Mouse (Mus musculus) cerebellum, adult 2 months (tissue): ENCODE measurements at regions not wholly inside any gene's neighbourhood (a gene's known extent, or its start where the extent isn't known, plus 50 kb on each side); places are given as distances from the start of the nearest gene placed in this dataset.

Experiments used
- DNase-seq, 2 experiments: peaks; one replicate each; pipeline ENCODE4 v3.0.0; 2021
- H3K27ac ChIP-seq: fragments of 200-500 bp; 2 replicates; pipeline ENCODE4 v1.5.1; 2012; ENCODE audit warnings: low read length, control low read depth, inconsistent platforms; ENCODE audit not compliant: insufficient read depth
- H3K27me3 ChIP-seq: fragments of 200-500 bp; 2 replicates; pipeline ENCODE4 v1.6.1; 2012; ENCODE audit warnings: inconsistent platforms, mild to moderate bottlenecking, low read length, moderate library complexity; ENCODE audit not compliant: control insufficient read depth, insufficient read depth
- H3K4me1 ChIP-seq: fragments of 200-500 bp; 2 replicates; pipeline ENCODE4 v1.6.1; 2011; ENCODE audit warnings: low read length; ENCODE audit not compliant: control insufficient read depth, insufficient read depth
- H3K4me3 ChIP-seq: fragments of 200-500 bp; replicated peaks from 2 replicates; pipeline ENCODE3; 2011; ENCODE audit warnings: mild to moderate bottlenecking, low read depth, low read length, control low read depth; ENCODE audit not compliant: insufficient read depth
- CTCF ChIP-seq: fragments of 200-500 bp; IDR thresholded peaks from 2 replicates; pipeline ENCODE4 v1.5.1; 2011; ENCODE audit warnings: low read depth, mild to moderate bottlenecking, control low read depth, low read length, moderate library complexity, borderline replicate concordance; ENCODE audit not compliant: insufficient read depth
- POLR2A ChIP-seq: fragments of 200-500 bp; IDR thresholded peaks from 2 replicates; pipeline ENCODE4 v1.6.1; 2011; ENCODE audit warnings: low read length, control low read depth, borderline replicate concordance; ENCODE audit not compliant: insufficient read depth
- WGBS: fragments of 180-500 bp; shearing (Covaris S2); methylation state at CpG from one replicate; pipeline ENCODE4 v1.1.7; 2018; 5-methylcytosine and 5-hydroxymethylcytosine counted together

- Histone ChIP-seq H3K27me3 (no peaks in the 10 kb centered on the region), H3K27ac (no peak overlapping the region), H3K4me3 (no peak overlapping the region), H3K4me1 (no peaks in the 10 kb centered on the region)
- no peak for DNase-seq
- 77% methylated on average over 3 of the region's 3 CpGs for WGBS
- no peak for TF ChIP-seq POLR2A
- TF ChIP-seq CTCF = no peak
These were observed 105.1 kb upstream of the Tmem164 start for GRCm38 (mm10) chrX:142576127-142576526.

GRCm38 (mm10) chrX:142577449-142578081 lies 103.6 kb upstream of the Tmem164 start:
- H3K4me1 ChIP-seq = no peaks in the 10 kb centered on the region
- H3K4me3 ChIP-seq = no peak overlapping the region
- TF ChIP-seq POLR2A (no peak), CTCF (no peak)
- H3K27me3 ChIP-seq = no peaks in the 10 kb centered on the region
- H3K27ac ChIP-seq = no peak overlapping the region
- WGBS = 88% methylated on average over 6 of the region's 6 CpGs
- no peak for DNase-seq

GRCm38 (mm10) chrX:142585281-142585680 lies 95.9 kb upstream of the Tmem164 start:
- no peaks in the 10 kb centered on the region for H3K27me3 ChIP-seq
- H3K27ac ChIP-seq = no peak overlapping the region
- no peak for TF ChIP-seq CTCF
- no peak for TF ChIP-seq POLR2A
- no peaks in the 10 kb centered on the region for H3K4me1 ChIP-seq
- WGBS = 75% methylated on average over 2 of the region's 2 CpGs
- DNase-seq = no peak
- H3K4me3 ChIP-seq = no peak overlapping the region

DNA sequence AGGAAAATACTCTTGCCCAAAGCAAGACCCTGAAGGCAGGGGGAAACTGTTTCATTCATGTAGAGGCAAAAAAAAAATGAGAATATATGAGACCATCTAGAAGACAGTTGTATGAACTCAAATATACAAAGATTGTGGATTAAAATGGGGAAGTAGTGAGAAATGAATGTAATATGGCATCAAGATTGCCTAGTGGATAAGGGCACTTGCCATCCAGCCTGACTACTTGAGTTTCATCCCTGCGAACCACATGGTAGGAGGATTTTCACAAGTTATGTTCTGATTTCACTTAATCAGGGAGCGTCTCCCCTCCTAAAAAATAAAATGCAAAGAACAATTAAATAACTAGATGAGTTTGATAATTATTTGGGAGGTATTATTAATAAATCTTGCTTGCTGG lies 81.8 kb upstream of the Tmem164 start:
- H3K4me1 ChIP-seq = no peaks in the 10 kb centered on the region
- 96% methylated on average over 2 of the region's 2 CpGs for WGBS
- no peak for TF ChIP-seq CTCF
- TF ChIP-seq POLR2A = no peak
- no peak overlapping the region for H3K27ac ChIP-seq
- no peak overlapping the region for H3K4me3 ChIP-seq
- DNase-seq = no peak
- H3K27me3 ChIP-seq = no peaks in the 10 kb centered on the region

GRCm38 (mm10) chrX:142600782-142601181 lies 80.4 kb upstream of the Tmem164 start:
- no peak for TF ChIP-seq POLR2A
- DNase-seq = no peak
- Histone ChIP-seq H3K4me1 (no peaks in the 10 kb centered on the region), H3K4me3 (no peak overlapping the region), H3K27ac (no peak overlapping the region), H3K27me3 (no peaks in the 10 kb centered on the region)
- WGBS = 88% methylated on average over 1 of the region's 1 CpGs

DNA sequence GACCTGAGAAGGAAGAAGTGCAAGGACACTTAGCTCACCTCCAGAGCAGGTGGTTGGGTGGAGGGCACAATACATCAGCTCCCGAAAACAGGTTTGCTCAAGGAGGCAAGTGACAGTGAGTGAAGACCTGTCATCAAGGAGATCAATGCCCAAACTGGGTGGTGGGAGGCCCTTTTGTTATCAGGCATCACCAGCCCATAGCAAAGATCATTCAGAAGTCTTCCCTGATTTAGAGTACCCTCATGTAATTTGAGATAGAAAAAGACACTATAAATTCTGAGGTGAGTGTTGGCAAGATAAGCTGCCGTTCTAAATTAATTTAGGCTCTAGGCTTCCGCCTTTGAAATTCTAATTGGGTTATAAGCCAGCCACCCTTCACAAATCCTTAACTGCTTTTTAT lies 76.1 kb upstream of the Tmem164 start:
- no peak overlapping the region for H3K4me3 ChIP-seq
- DNase-seq = no peak
- H3K27me3 ChIP-seq = no peaks in the 10 kb centered on the region
- H3K4me1 ChIP-seq = no peaks in the 10 kb centered on the region
- no peak overlapping the region for H3K27ac ChIP-seq
- no peak for TF ChIP-seq CTCF
- TF ChIP-seq POLR2A = no peak
- WGBS = 74% methylated on average over 3 of the region's 3 CpGs

DNA sequence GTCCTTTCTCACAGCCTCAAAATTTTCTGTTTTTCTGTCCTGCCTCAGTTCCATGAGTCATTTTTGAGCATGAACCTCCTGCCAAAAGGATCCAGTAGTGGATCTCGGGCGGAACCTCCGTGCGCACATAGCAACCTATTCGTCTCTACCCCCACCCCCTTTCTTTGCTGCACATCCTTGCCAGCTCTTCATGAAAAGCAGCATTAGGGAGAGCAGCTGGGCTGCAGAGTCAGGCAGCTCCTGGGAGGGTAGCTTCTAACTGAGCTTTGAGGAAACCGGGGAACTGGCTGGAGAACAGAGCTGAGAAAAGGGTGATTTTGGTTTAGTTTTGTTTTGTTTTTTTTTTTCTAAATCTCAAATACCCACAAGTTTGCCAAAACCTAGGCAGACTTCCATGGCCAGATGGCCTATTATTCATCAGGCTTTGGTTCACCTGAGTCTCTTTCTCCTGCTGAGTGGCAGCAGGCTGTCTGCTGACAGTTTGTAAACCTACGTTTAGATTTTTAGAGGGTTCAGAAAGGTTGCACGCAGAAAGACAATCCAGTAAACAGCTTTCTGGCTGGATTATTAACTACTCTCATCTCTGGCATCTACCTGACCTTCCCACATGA lies 74.5 kb upstream of the Tmem164 start:
- 25% methylated on average over 8 of the region's 8 CpGs for WGBS
- H3K4me1 ChIP-seq = no peaks in the 10 kb centered on the region
- no peaks in the 10 kb centered on the region for H3K27me3 ChIP-seq
- H3K27ac ChIP-seq = peak overlapping the region; percentile 77
- no peak for TF ChIP-seq CTCF
- no peak for TF ChIP-seq POLR2A
- H3K4me3 ChIP-seq = peak overlapping the region; percentile 2
- peak; percentile 41 to 79 for DNase-seq

GRCm38 (mm10) chrX:142616189-142616872 lies 64.9 kb upstream of the Tmem164 start:
- TF ChIP-seq CTCF = no peak
- TF ChIP-seq POLR2A = no peak
- Histone ChIP-seq H3K27ac (no peak overlapping the region), H3K4me3 (no peak overlapping the region), H3K4me1 (peaks cover 2% of the 10 kb centered on the region; the same call in 1 of the 2 replicates), H3K27me3 (no peaks in the 10 kb centered on the region)
- 92% methylated on average over 11 of the region's 11 CpGs for WGBS
- no peak for DNase-seq
